Mouse (Mus musculus) layer of hippocampus, postnatal 14 days (tissue): ENCODE data around the gene Scnn1a. TPM values are rescaled to one million over a fixed set of nuclear protein-coding genes. Genes with fewer than 3 reads are reported as not detected.

Experiments used
- DNase-seq, 2 experiments: peaks; one replicate each; pipeline ENCODE4 v3.0.0; 2021 to 2022; ENCODE audit warnings: low spot score in 2 of 2, mixed read lengths in 1 of 2
- total RNA-seq, 2 experiments: library from RNA; stranded (reverse); gene quantifications; 2 replicates each; pipeline ENCODE4 v1.2.3; 2021

The Scnn1a gene
- total RNA-seq, 2 experiments from 2014 or later: 2.8 to 4.1 TPM

DNA sequence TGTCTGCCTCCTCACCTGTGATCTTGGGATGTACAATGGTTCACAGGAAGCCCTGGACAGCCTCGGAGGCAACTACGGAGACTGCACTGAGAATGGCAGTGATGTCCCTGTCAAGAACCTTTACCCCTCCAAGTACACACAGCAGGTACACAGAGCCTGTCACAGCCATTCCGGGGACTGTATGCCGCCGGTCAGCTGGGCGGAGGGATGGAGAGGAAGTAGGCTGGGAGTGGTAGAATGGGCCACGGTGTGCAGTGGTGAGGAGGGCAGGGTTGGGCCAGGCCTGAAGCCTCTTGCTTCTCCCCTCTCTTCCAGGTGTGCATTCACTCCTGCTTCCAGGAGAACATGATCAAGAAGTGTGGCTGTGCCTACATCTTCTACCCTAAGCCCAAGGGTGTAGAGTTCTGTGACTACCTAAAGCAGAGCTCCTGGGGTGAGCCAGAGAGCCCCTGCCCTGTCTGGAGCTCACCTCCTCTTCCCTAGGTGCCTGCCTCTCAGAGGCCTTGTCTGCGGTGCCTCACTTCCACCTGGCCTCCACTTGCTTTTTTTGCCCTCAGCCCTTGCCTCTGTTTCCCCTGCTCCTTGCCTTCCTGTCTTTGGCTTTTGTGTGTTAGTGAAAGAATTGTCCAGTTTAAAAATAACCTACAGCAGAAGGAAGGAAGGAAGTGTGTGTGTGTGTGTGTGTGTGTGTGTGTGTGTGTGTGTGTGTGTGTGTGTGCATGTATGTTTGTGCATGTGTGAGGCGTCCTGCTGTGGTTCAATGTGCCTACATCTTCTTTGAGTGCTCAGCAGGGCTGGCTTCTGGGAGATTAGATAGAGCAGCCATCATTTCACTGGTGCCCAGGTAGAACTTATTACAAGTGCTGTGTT lies 18.6 kb downstream of the Scnn1a start:
- DNase-seq: no peak

DNA sequence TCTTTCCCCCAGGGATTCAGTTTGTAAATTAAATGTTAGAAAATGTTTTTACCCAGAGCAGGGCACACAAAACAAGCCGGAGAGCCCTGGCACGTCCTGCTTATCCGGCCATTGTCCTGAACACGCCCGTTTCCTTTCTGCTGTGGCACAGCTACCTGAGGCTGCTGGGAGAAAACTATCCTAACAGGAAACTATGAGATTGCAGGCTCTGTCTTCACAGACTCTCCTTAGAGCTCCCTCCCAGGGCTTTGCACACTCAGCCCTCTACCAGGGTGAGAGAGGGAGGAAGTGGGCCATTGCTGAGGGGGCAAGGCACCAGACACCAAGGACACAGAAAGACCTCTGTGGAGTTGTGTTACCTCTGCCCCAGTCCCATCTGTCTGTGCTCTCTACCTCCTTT lies 19.8 kb downstream of the Scnn1a start:
- no peak for DNase-seq

DNA sequence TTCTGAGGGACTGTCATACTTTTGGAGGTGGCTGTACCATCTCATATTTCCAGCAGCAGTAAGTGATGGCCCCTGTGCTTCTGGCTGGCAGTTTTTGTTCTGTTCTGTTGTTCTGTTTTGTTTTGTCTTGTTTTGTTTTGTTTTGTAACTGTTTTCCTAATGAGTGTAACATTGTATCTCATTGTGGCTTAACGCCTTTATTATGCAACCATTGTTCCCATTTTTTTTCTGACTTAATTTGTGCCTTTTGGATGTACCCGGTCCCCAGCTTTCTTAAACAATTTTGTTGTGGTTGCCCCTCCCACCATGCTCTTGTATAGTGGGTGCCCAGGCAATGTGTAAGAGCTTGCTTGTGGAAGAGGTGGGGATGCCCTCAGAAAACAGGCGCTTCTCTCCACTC lies 21.7 kb downstream of the Scnn1a start:
- DNase-seq: no peak

DNA sequence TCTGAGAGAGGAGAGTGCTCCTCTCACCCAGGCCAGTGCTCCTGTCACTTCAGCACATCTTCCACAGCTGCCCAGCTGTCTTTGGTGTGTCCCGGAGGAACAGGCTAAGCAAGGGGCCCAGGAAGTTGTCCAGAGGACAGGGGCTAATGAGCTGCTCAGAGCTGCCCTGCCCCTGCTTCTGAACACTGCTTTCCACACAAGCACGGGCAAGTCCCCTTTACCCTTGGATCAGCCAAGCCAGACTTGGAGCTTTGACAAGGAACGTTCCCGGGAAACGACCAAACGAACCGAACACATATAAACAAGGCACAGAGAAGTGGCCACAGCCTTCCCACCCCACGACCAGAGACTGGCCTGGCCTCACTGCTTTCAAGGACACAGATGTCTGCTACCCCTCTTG lies 23.6 kb downstream of the Scnn1a start:
- DNase-seq: no peak

DNA sequence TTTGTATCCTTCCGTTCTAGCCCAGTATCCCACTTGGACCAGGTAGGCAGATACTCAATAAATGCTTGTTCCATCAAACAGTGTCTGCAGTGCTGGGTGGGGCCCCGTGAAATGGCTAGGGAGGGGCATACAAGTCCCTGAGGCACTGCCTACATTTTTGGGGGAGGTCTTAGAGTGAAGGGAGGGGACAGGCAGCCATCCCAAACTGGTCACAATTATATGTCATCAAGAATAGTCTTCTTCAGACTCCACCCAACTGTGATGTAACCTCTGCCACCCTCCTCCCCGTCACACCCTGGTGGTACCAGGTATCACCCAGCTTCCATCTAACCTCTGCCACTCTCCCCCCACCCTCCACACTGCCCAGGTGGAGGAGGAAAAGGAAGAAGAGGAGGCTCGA lies 24.4 kb downstream of the Scnn1a start:
- DNase-seq: no peak

DNA sequence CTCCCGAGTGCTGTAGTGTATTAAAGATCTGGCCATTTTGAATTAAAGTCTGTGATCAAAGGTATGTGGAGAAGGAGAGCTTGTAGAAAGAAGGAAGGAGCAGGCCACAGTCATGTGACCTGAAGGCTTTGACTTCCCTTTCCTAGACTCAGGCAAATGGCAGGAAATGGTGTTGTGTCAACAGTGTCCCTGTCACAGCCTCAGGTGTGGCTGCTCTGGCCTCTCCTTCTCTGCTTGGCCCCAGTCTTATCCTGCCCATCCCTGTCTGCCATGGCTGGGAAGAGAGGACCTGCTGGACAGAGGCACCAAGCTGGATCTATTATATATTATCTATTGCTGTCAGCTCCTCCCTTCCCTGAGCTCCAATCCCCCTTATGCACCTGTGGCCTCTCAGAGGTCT lies 25.2 kb downstream of the Scnn1a start:
- DNase-seq: no peak

DNA sequence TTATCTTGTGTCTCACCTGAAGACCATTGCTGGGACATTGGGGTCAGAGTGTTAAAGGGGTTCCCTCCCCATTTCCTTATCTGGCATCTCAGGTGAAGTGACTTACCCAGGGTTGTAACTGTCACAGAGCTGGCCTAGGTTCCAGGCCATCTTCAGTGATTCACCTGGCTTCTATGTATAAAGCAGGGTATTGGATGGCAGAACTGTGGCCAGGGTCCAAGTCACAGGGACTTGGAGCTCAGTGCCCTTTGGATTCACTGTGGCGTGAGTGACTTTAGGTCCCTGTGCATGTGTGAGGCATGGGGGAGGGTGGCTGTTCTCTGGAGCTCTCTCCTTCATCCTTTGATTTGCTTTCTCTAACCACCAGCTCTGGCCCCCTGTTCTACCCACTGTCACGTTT lies 25.6 kb downstream of the Scnn1a start:
- DNase-seq: no peak

DNA sequence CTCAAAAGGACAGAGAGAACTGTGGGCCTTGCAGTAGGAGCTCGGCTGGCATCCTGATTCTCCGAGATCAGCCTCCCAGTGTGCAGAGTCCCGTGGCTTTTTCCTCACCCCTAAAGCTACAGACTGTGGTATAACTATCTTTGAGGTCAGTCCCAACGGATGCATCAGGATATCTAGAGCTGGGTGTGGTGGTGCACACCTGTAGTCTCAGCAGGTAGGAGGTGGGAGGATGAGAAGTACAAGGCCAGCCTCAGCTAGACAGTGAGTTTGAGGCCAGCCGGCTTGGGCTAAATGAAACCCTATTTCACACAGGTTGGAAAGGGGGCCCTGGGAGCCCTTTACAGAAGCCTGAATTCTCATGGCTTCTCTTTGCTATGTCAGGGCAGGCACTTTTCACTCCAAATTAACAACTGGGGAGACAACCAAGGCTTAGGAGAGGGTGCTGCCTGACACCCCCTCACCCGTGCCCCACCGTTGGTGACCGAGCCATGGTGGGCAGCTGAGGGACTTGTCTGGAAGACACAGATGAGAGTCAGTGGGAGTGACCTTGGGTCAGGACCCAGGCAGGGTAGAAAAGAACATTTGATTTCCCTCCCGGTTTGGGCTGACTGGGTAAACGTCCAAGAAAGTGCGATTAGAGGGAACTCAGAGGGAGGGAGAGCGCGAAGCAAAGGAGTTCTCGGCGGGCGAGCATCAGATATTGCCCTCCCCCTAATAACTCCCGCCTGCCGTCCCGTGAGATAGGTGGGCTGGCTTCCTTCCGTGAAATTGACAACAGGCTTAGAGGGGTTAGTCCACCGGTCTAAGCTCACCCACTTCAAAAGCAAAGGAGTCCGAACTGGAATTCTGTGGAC lies 28.5 kb downstream of the Scnn1a start, which contains the start of gene Tnfrsf1a:
Tnfrsf1a (plus strand) TSS at position 642 of the 854 bp plus-strand sequence.
- no peak for DNase-seq

DNA sequence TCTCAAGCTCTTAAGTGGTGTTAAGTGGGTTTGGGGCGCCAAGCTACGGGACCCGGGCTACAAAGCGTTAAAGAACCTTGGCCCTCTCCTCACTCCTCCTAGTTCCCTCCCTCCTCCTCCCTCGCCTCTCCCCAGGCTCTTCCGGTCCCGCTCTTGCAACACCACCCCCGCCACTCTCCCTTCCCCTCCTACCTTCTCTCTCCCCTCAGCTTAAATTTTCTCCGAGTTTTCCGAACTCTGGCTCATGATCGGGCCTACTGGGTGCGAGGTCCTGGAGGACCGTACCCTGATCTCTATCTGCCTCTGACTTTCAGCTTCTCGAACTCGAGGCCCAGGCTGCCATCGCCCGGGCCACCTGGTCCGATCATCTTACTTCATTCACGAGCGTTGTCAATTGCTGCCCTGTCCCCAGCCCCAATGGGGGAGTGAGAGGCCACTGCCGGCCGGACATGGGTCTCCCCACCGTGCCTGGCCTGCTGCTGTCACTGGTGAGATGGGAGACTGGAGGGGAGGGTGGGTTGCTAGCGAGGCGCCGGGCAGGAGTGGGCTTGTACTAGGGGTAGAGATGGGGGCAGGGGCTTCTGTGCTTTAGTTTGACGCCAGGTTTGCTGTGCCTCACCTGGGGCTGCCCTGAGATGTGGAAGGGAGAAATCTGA lies 29.2 kb downstream of the Scnn1a start:
- no peak for DNase-seq

DNA sequence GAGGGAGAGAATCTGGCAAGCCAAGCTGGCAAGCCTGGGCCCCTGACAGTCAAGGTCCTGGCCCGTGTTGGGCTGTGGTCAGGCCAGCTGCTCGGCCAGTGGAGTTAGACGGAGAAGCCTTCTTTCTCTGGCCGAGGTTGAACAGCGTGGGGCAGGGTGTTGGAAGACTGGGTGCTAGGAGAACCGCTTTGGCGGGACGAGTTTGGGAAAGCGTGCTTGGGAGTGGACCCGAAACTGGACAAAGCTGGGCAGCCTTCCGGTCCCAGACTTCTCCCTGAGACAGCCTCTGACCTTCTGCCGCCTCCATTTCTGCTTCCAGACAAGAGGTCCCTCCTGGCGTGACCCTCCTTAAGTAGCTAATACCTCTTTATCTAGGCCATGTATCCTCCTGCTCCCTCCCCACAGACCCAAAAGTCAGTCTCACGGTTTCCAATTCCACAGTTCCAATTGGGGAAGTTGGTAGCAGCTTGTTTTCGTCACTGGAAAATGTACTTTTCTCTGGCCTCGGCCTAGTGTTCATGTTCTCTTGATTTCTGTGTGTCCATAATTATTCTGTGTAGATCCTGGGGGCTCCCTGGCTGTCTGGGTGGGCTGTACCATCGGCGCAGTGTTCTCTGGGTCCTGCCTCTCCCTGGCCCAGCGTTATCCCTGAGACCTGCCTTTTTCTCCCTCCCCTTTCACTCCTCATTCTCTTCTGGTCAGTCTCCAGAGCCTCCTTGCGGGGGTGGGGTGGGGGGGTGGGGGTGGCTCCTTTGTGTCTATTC lies 30.0 kb downstream of the Scnn1a start:
- DNase-seq: no peak

DNA sequence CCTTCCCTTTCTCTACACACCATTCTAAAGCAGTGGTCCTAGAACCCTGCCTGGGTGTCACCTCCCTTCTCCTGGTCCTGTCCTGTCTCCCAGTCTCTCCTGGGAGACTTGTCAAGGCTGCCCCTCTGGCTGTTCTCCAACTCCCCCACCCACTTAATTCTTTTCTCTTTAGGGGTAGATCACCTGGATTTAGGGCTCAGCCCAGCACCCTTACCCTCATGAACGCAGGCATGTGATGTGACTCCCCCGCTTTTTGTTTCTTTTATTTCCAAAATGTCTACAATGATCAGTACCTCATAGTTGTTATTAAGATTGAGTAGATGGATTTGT lies 30.5 kb downstream of the Scnn1a start:
- no peak for DNase-seq

DNA sequence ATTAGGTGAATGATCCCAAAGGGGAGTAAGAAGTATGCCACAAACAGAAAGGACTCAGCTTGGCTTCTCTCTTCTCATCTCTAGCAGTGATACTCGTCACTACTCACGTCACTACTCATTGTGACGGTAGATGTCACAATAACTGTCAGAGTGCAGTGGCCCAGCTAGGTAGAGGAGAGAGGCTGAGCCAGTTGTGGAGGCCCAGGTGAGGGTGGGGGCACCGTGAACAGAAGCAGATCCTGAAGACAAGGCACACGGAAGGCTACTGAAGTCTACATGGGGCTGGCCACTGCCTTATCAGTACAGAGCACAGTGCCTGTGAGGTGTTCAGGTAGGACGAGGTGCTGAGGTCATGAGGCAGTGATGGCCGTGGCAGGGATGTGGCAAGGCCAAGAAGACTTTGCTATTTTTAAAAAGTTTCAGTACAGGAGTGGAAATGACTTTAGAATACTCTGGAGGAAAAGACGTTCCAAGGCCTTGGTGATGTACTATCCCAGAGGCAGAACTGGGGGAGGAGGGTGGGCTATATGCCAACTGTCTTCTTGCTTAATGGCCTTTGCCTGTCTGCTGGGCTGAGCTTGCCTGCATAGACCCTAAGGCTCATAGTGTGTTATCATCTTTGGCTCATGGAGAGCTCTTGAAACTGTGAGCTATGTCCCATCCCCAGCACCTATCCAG lies 31.0 kb downstream of the Scnn1a start:
- no peak for DNase-seq

DNA sequence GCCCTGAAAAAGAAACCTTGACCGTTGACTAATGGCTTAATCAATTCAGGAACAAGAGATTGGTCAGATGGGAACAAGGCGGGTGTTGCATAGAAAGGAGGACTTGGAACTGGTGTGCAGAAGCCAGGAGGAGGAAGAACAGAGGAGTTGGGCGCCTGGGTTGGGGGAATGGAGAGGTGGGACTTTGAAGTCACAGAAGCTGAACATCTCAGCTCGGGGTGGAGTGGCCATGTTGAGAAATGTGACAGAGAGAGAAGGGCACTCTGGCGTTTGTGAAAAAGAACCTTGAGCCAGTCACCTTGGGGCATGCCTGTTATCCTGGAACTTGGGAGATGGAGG lies 31.6 kb downstream of the Scnn1a start:
- DNase-seq: no peak

DNA sequence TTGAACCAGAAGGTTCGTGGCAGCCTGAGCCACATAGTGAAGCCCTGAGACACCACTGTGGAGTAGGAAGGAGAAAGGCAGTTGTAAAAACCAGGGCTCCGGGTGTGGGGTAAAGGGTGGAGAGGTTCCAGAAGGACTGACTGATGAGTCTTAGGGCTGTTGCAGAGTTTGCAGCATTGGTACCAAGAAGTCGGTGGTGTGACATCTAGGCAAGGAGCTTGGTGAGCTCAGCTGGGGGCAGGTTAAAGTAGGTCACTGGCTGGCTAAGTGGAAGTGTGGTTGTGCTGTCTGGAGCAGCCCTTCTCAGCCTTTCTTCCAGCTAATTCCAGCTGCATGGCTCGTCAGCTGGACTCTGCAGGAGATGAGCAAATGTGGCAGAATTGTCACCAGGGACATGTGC lies 32.4 kb downstream of the Scnn1a start:
- DNase-seq: no peak

DNA sequence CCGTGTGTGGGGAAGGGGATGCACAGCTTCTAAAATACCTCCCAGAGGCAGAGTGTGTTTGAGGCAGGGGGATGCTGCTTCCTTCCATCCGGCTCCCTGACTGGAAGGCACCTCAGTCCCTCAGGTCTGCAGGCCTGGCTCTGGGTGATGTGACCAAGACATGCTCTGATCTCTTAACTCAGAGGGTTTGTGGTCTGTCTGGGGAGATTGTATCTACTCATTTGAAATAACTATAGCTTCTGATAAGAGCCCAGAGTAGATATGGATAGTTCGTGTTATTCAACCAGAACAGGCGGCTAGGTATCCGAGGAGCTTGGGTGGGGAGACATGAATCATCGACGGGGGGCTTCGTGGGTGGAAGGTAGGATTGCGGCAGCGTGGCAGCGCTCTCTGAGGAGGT lies 32.8 kb downstream of the Scnn1a start:
- no peak for DNase-seq

DNA sequence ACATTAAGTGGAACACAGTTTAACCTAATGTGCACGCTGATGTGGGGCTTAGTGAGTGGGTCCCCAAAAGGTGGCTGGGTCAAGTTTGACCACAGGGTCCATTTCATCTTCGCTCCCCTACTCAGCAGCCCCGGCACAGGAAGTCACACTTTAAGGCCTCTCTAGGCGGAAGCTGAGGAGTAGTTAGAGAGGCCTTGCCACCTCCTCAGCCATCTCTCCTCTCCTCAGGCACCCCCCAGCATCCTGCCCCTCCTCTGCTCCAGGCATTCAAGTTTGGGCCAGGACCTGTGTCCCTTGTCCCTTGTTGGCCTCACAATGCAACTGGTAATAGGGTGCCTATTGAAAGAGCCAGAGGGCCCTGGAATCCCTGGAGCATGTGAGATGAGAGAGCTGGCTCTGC lies 33.2 kb downstream of the Scnn1a start:
- no peak for DNase-seq

DNA sequence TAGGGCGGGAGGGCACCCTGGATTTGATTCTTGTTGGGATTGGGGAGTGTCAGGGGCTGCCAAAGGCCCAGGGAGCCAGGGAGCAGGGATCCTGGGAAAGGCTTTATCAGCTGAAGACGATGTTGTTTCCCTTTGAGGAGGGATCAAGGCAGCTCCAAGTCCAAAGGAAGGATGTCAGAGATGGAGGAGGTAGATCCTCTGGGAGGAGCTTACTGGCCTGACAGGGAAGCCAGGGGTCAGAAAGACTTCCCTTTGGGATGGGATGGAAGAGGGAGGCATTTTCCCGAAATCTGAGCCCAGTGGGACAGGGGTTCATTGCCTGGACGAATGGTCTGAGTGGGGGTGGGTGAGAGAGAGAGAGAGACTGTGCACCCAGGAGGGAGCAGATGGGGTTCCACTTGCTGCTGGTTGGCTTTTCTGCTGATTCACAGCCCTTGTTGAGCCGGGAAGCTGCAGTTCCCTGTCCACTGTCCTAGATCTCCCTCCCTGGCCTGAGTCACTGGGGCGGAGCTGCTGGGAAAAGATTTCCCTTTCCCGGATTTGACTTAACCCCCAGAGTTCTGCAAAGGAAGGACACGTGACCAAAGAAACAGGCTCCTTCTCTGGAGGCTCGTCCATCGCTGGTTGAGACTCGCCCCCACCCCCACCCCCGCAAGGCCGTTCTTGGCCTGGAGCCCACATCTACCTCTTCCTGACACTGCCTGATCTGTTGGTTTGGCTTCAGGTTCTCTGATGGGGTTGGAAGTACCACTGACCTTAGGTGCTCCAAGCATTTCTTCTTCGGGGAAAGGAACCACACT lies 34.1 kb downstream of the Scnn1a start:
- DNase-seq: no peak

DNA sequence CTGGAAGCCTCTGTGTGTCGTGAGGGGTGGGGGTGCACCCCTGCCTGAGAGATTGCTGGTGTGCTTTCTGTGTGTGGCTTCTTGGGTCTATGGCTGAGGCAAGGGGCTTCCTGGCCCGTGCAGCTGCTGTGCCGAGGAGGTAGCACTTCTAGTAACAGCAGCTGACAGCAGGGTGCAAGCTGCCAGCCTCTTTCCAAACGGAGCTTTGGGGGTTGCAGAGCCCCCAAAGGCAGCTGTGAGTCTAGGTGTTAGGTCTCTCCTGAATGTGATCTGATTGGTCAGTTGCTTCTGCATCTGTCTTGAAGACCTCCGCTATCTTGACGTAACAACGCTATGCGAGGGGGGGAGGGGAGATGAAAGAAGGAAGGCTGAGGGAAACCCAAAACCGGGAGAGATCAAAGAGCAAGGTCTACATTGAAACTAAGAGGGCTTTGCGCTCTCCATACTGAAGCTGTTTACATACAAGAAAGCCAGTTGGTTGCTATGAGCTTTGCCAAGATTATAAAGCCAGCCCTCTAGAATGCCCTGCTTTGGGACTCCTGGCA lies 34.8 kb downstream of the Scnn1a start:
- no peak for DNase-seq

DNA sequence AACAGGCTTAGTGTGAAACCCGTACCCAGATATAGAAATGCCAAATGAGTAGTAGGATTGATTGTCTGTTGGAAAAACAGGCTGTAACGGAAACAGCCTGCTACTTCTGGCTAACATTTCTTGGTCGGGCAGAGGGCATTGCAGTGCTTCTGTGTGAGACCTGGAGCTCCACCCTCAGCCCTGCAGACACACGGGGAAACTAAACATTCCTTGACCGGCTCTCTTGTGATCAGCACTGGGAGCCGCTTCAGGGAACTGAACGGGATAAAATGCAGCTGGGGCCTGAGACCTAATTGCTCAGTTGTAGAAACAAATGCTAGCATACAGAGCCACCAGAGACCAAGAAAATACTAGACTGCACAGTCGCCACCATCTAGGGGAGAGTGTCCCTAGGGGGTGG lies 35.8 kb downstream of the Scnn1a start:
- no peak for DNase-seq

DNA sequence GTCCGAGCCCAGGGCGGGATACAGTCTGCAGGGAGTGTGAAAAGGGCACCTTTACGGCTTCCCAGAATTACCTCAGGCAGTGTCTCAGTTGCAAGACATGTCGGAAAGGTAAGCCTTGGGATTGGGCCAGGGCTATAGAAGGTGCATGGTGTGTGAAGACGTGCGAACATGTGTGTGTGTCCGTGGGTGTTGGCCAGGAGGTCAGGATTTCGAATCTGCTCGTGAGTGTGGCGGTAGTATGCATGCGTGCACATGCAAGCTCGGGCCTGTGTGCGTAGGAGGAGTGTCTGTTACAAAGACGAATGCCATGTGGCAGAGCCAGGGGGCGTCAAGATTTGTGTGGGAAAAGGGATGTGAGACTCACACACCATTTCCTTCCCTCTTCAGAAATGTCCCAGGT lies 36.9 kb downstream of the Scnn1a start:
- peak in 1 of 2 experiments; percentile 24 for DNase-seq
